Mouse (Mus musculus) limb, embryonic 15.5 days (tissue): ENCODE data around the gene Kcnn4. TPM values are rescaled to one million over a fixed set of nuclear protein-coding genes. Genes with fewer than 3 reads are reported as not detected.

Source experiments
- ATAC-seq: fragments of 200-750 bp; cut with Nextera tagmentation; 2 replicates; pipeline ENCODE4 v1.8.0; 2017; ENCODE audit warnings: low read depth, moderate TSS enrichment; ENCODE audit not compliant: insufficient number of reproducible peaks, low FRiP score, low TSS enrichment
- H3K27ac ChIP-seq: fragments of 300-500 bp; sonication (generic); 2 replicates; pipeline ENCODE4 v1.5.1; 2015; ENCODE audit warnings: moderate library complexity, mild to moderate bottlenecking, inconsistent platforms
- H3K27me3 ChIP-seq: fragments of 300-500 bp; sonication (generic); 2 replicates; pipeline ENCODE4 v1.6.1; 2015; ENCODE audit warnings: inconsistent platforms
- H3K36me3 ChIP-seq: fragments of 300-500 bp; sonication (generic); 2 replicates; pipeline ENCODE4 v1.6.1; 2015; ENCODE audit warnings: inconsistent platforms
- H3K4me1 ChIP-seq: fragments of 300-500 bp; sonication (generic); 2 replicates; pipeline ENCODE4 v1.6.1; 2015; ENCODE audit warnings: inconsistent platforms
- H3K4me2 ChIP-seq: fragments of 300-500 bp; sonication (generic); 2 replicates; pipeline ENCODE4 v1.6.1; 2015; ENCODE audit warnings: mild to moderate bottlenecking, inconsistent platforms
- H3K4me3 ChIP-seq: fragments of 300-500 bp; sonication (generic); 2 replicates; pipeline ENCODE4 v1.5.1; 2015; ENCODE audit warnings: mild to moderate bottlenecking, inconsistent platforms
- H3K9ac ChIP-seq: fragments of 300-500 bp; sonication (generic); 2 replicates; pipeline ENCODE4 v1.6.1; 2015; ENCODE audit warnings: inconsistent platforms
- H3K9me3 ChIP-seq: fragments of 300-500 bp; sonication (generic); 2 replicates; pipeline ENCODE4 v1.6.1; 2016; ENCODE audit warnings: inconsistent platforms
- WGBS: fragments of 180-500 bp; shearing (Covaris S2); methylation state at CpG from one replicate; pipeline ENCODE4 v1.1.7; 2015; 5-methylcytosine and 5-hydroxymethylcytosine counted together
- polyA plus RNA-seq: library from polyadenylated mRNA; unstranded; fragments of >200 nt; fragmentation: Nextera tagmentation; extraction: Ambion mirVana; gene quantifications from 2 replicates; pipeline ENCODE4 v1.2.1, GENCODE M21; 2015

Kcnn4 gene
- polyA plus RNA-seq, 1 experiment from 2014 or later, result 3.0 TPM

DNA sequence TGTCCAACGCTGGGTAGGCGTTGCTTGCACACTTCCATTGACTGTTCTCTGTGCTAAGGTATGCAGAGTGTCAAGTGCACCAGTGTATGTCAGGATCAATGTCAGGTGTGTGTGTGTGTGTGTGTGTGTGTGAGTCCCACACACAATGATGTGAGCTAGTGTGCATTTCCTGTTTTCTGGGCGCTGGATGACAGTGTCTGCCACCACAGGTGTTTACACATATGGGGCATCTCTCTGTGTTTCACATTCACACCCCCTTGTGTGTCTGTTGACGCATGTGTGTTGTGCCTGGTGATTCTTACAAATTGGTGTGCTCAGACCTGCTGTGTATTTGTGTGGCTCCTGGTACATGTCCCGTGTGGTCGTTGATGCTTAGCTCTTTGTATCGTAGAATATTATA lies 1.1 kb upstream of the Kcnn4 start:
- WGBS, result 80% methylated on average over 7 of the region's 7 CpGs
- no peak overlapping the region for H3K4me2 ChIP-seq
- H3K27me3 ChIP-seq, result no peaks in the 10 kb centered on the region; the same call in 1 of the 2 replicates
- H3K36me3 ChIP-seq, result no peaks in the 10 kb centered on the region
- peaks cover 25% of the 10 kb centered on the region for H3K4me1 ChIP-seq
- H3K4me3 ChIP-seq, result no peak overlapping the region
- no peaks in the 10 kb centered on the region for H3K9me3 ChIP-seq
- H3K9ac ChIP-seq, result no peak overlapping the region
- no peak overlapping the region for H3K27ac ChIP-seq
- no peak for ATAC-seq

DNA sequence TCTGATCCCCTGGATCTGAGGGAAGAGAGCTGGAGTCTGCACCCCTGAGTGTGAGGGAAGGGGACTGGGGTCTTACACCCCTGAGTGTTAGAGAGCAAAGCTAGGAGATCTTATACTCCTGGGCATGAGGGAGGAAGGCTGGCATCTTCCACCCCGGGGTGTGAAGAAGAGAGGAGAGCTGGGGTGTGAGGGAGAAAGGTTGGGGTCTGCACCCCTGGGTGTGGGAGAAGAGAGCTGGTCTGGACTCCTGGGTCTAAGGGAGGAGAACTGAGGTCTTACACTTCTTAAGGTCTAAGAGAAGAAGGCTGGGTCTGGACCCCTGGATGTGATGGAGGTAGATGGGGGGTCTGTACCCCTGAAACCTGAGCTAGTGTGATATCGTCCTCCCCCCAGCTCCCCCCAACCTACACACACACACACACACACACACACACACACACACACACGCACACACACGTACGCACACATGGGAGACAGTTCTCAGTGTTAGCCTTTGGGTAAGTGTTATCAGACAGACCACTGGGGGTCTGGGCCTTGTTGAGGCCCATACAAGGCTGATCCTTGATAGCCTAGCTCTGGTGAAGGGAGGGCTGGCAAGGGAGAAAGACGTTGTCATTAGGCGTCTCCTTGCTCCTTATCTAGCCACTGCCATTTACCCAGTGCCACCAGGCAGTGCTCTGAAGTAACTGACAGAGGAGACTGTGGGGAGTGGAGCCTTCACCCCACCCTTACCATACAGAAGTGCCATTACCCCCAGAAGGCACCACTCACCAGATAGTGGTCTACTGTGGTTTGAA lies 1.1 kb downstream of the Kcnn4 start:
- H3K9ac ChIP-seq, result no peak overlapping the region
- no peak for ATAC-seq
- 77% methylated on average over 7 of the region's 7 CpGs for WGBS
- no peak overlapping the region for H3K4me3 ChIP-seq
- H3K4me2 ChIP-seq, result no peak overlapping the region
- H3K27me3 ChIP-seq, result no peaks in the 10 kb centered on the region
- H3K27ac ChIP-seq, result no peak overlapping the region
- no peaks in the 10 kb centered on the region for H3K9me3 ChIP-seq
- H3K4me1 ChIP-seq, result peaks cover 26% of the 10 kb centered on the region
- H3K36me3 ChIP-seq, result no peaks in the 10 kb centered on the region

GRCm38 (mm10) chr7:24371809-24372145 lies 1.7 kb downstream of the Kcnn4 start:
- no peak overlapping the region for H3K27ac ChIP-seq
- 56% methylated on average over 3 of the region's 3 CpGs for WGBS
- H3K9me3 ChIP-seq, result no peaks in the 10 kb centered on the region
- peaks cover 28% of the 10 kb centered on the region for H3K4me1 ChIP-seq
- H3K4me2 ChIP-seq, result no peak overlapping the region
- H3K27me3 ChIP-seq, result peaks cover 4% of the 10 kb centered on the region; the same call in 1 of the 2 replicates
- ATAC-seq, result no peak
- no peak overlapping the region for H3K9ac ChIP-seq
- H3K36me3 ChIP-seq, result no peaks in the 10 kb centered on the region
- no peak overlapping the region for H3K4me3 ChIP-seq

DNA sequence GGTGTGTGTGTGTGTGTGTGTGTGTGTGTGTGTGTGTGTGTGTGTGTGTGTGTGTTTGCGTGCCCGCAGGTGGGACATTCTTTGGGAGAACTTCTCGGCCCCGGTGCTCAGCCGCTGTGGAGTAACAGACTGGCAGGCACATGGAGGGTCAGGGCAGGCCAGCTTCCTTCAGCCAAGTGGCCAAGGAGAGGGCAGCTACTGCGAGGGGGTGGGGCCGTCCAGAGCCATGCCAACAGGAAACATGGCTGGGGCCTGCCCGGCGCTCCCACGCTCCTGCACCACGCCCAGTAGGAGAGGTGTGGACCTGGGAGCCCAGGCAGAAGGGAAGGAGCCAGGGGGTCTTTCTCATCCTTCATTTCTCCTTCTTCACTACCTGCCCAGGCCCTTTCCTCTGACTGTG lies 2.2 kb downstream of the Kcnn4 start:
- Histone ChIP-seq H3K36me3 (no peaks in the 10 kb centered on the region), H3K4me3 (no peak overlapping the region), H3K27me3 (peaks cover 5% of the 10 kb centered on the region; the same call in 1 of the 2 replicates), H3K27ac (no peak overlapping the region), H3K4me2 (no peak overlapping the region), H3K9ac (no peak overlapping the region), H3K9me3 (no peaks in the 10 kb centered on the region), H3K4me1 (peaks cover 34% of the 10 kb centered on the region)
- no peak for ATAC-seq
- WGBS, result 64% methylated on average over 11 of the region's 11 CpGs

- WGBS, result 61% methylated on average over 4 of the region's 4 CpGs
- ATAC-seq, result no peak
- Histone ChIP-seq H3K4me1 (peaks cover 37% of the 10 kb centered on the region), H3K27me3 (peaks cover 5% of the 10 kb centered on the region; the same call in 1 of the 2 replicates), H3K9me3 (no peaks in the 10 kb centered on the region), H3K4me2 (no peak overlapping the region), H3K27ac (no peak overlapping the region), H3K4me3 (no peak overlapping the region), H3K9ac (no peak overlapping the region), H3K36me3 (no peaks in the 10 kb centered on the region)
Observed at GRCm38 (mm10) chr7:24372786-24373185, 2.7 kb downstream of the Kcnn4 start.

- H3K4me1 ChIP-seq, result peaks cover 40% of the 10 kb centered on the region
- no peaks in the 10 kb centered on the region for H3K36me3 ChIP-seq
- no peak overlapping the region for H3K9ac ChIP-seq
- H3K9me3 ChIP-seq, result no peaks in the 10 kb centered on the region
- 35% methylated on average over 16 of the region's 20 CpGs for WGBS
- no peak overlapping the region for H3K27ac ChIP-seq
- no peak overlapping the region for H3K4me3 ChIP-seq
- H3K4me2 ChIP-seq, result no peak overlapping the region
- ATAC-seq, result no peak
- peaks cover 5% of the 10 kb centered on the region; the same call in 1 of the 2 replicates for H3K27me3 ChIP-seq
Observed at GRCm38 (mm10) chr7:24373538-24374379, 3.7 kb downstream of the Kcnn4 start.

GRCm38 (mm10) chr7:24376456-24376855 lies 6.4 kb downstream of the Kcnn4 start:
- H3K4me2 ChIP-seq, result no peak overlapping the region

GRCm38 (mm10) chr7:24377091-24377865 lies 7.2 kb downstream of the Kcnn4 start:
- Histone ChIP-seq H3K27ac (peak overlapping the region; percentile 57), H3K4me1 (peaks cover 35% of the 10 kb centered on the region), H3K36me3 (no peaks in the 10 kb centered on the region), H3K9ac (0 out of 2 replicates have a peak overlapping the region, but pooled peaks have one; percentile 20), H3K27me3 (peaks cover 5% of the 10 kb centered on the region; the same call in 1 of the 2 replicates), H3K4me2 (peak overlapping the region; percentile 69), H3K9me3 (no peaks in the 10 kb centered on the region), H3K4me3 (peak overlapping the region; percentile 28)
- ATAC-seq, result peak; percentile 37
- WGBS, result 10% methylated on average over 49 of the region's 49 CpGs

More at GRCm38 (mm10) chr7:24376456-24376855, 6.4 kb downstream of the Kcnn4 start:
- Histone ChIP-seq H3K27ac (no peak overlapping the region), H3K9ac (no peak overlapping the region), H3K4me1 (peaks cover 36% of the 10 kb centered on the region), H3K27me3 (peaks cover 5% of the 10 kb centered on the region; the same call in 1 of the 2 replicates), H3K36me3 (no peaks in the 10 kb centered on the region), H3K4me3 (no peak overlapping the region), H3K9me3 (no peaks in the 10 kb centered on the region)
- 88% methylated on average over 8 of the region's 8 CpGs for WGBS
- ATAC-seq, result no peak

DNA sequence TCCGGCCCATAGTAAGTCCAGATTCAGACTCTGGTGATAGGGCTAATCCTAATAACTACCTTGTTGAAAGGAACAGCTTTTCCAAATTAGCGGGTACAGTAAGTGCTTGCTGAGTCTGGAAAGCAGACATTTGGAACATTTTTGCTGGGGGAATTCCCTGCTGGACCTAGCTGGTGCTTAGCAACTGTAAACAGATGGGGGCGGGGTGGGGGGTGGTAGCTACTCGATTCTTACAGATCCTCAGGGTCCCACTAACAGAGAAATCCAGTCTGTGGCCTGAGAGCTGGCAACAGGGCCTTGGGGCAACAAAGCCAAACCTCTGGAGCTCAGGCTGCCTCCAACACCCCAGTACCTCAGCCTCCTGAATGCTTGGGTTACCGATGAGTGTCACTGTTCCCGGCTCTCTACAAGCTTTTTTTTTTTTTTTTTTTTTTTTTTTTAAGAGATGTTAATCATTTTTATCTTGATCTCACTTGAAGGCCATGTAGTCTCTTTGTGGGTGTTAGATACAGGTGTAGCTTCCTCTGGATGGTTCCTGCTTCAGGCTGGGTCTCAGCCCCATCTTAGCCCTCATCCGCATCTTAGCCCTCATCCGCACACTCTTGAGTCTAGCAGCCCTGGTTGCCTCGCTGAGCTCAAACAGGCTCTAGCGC lies 8.1 kb downstream of the Kcnn4 start:
- 46% methylated on average over 10 of the region's 10 CpGs for WGBS
- no peak overlapping the region for H3K4me3 ChIP-seq
- no peak for ATAC-seq
- no peak overlapping the region for H3K4me2 ChIP-seq
- peaks cover 5% of the 10 kb centered on the region; the same call in 1 of the 2 replicates for H3K27me3 ChIP-seq
- H3K36me3 ChIP-seq, result no peaks in the 10 kb centered on the region
- H3K9ac ChIP-seq, result no peak overlapping the region
- no peaks in the 10 kb centered on the region for H3K9me3 ChIP-seq
- H3K4me1 ChIP-seq, result peaks cover 33% of the 10 kb centered on the region
- H3K27ac ChIP-seq, result peak overlapping the region; percentile 47

DNA sequence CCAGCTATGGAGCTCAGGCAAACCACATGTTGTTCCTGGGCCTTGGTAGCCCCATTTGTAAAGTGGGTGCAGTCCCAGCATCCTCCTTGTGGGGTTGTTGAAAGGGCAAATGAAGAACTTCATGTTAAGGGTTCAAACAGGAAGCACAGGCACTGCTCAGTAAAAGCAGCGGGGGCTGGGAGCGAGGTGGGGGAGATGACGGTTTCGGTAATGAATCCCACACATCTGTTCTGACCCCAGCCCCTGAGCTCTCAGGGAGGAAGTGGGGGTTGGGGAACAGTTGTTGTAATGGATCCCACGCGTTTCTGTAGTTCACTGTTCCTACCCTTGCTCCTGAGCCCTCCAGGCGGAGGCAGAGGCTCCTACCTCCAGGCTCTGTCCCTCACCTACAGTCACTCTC lies 9.9 kb downstream of the Kcnn4 start:
- H3K9me3 ChIP-seq, result no peaks in the 10 kb centered on the region
- no peak overlapping the region for H3K9ac ChIP-seq
- H3K27me3 ChIP-seq, result peaks cover 5% of the 10 kb centered on the region; the same call in 1 of the 2 replicates
- H3K4me3 ChIP-seq, result no peak overlapping the region
- 13% methylated on average over 7 of the region's 7 CpGs for WGBS
- ATAC-seq, result 0 out of 2 replicates have a peak, but pooled peaks have one; percentile 40
- H3K4me1 ChIP-seq, result peaks cover 27% of the 10 kb centered on the region
- H3K4me2 ChIP-seq, result no peak overlapping the region
- H3K27ac ChIP-seq, result peak overlapping the region; percentile 3; the same call in 1 of the 2 replicates
- no peaks in the 10 kb centered on the region for H3K36me3 ChIP-seq

- Histone ChIP-seq H3K27me3 (peaks cover 5% of the 10 kb centered on the region; the same call in 1 of the 2 replicates), H3K4me3 (no peak overlapping the region), H3K36me3 (no peaks in the 10 kb centered on the region), H3K9me3 (no peaks in the 10 kb centered on the region), H3K9ac (no peak overlapping the region), H3K27ac (peak overlapping the region; percentile 3; the same call in 1 of the 2 replicates), H3K4me1 (peaks cover 27% of the 10 kb centered on the region), H3K4me2 (no peak overlapping the region)
- 36% methylated on average over 2 of the region's 2 CpGs for WGBS
- ATAC-seq, result no peak
Observed at GRCm38 (mm10) chr7:24380370-24380769, 10.3 kb downstream of the Kcnn4 start.
